Mouse (Mus musculus): ENCODE measurements around the gene Shb. TPM values are rescaled to one million over a fixed set of nuclear protein-coding genes. Genes with fewer than 3 reads are reported as not detected.

The Shb gene
- polyA plus RNA-seq, 2 experiments = 5.0 to 8.8 TPM

DNA sequence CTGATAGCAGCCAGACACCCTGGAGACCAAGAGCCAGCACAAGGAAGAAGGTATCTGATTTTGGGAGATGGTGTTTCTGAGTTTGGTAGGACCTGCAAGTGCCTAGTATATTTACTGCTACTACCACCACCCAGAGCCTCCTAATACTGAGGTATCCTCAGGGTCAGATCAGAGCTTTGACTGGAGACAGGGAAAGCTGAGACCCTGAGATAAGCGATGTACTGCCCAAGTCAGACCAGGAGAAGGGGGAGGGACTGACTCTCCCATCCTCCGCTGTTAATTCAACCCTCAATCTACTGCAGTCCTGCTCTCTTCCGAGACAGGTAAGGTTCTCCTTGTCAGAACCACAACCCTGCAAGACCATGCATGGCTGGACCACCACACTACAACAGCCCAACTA is 55.2 kb downstream of the Shb start:
- no peaks in the 10 kb centered on the region for H3K36me3 ChIP-seq (replicated peaks; ENCODE audit: control insufficient read depth, insufficient read depth, low read depth)
- ATAC-seq (ENCODE audit: insufficient read depth) (peak; percentile 62), DNase-seq (ENCODE audit: low read depth in 3 of 3, low spot score in 3 of 3) (no peak)
- TF ChIP-seq EP300 (IDR thresholded peaks at IDR 0.05; ENCODE audit: low read depth) (0 out of 2 replicates have a peak, but pooled peaks have one; percentile 12), CTCF (IDR thresholded peaks at IDR 0.05; ENCODE audit: low read depth) (no peak)
- 37% methylated on average over 3 of the region's 3 CpGs for WGBS (ENCODE audit: insufficient replicate concordance)
- no peaks in the 10 kb centered on the region for H3K27me3 ChIP-seq (ENCODE audit: control insufficient read depth, insufficient read depth, low read length)
- no peaks in the 10 kb centered on the region for H3K9me3 ChIP-seq (ENCODE audit: control insufficient read depth, low read length)
- peaks cover 34 to 55% of the 10 kb centered on the region in 2 experiments for H3K4me1 ChIP-seq (replicated peaks; ENCODE audit: control insufficient read depth in 2 of 2, insufficient read depth in 2 of 2, low read length in 1 of 2)
- H3K9ac ChIP-seq (replicated peaks) = no peak overlapping the region
- no peak overlapping the region for H3K4me3 ChIP-seq (ENCODE audit: insufficient read depth in 1 of 2, low read depth in 2 of 2, low read length in 2 of 2)
- H3K4me2 ChIP-seq (ENCODE audit: low read depth) = peak overlapping the region; percentile 27
- no peak overlapping the region; the same call in 1 of the 2 replicates for H3K27ac ChIP-seq

DNA sequence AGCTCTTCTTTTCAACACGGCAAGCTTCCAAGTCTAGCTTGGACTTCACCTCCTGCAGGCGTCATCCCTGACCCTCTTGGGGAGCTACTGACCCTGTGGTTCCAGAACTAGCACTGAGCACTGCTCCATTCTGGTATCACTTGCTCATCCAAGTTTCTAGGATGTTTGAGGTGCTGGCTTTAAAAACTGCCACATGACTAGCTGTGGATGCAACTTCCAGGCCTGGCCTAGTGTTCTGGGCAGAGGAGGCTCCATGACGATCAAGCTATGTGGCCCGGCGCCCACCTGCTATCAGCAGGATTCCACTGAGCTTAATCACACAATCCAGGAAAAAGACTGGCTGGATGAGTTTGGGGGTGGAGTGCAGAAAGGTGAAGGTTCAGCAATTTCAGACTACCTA is 57.4 kb downstream of the Shb start:
- H3K27ac ChIP-seq = no peak overlapping the region
- no peak for ATAC-seq (ENCODE audit: insufficient read depth)

DNA sequence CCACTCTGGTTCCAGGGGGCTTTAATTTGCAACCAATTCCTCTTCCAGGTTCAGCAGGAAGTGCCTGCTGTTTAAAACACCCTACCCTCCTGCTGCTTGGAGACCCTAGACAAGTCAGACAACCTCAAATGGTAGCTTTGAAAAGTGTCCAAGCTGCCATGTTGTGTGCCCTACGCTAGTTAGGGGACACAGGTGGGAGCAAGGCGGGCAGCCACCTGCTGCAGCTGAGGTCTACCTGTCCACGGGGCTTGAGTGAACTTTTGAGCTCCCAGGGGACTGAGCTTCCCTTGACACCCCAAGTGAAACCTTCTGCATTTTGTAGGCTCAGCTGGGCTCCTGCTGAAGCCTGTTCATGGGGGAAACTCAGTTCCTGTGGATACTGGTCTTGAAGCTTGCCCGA is 58.1 kb downstream of the Shb start:
- no peaks in the 10 kb centered on the region; the same call in 1 of the 2 replicates for H3K36me3 ChIP-seq (replicated peaks; ENCODE audit: control insufficient read depth, insufficient read depth, low read depth)
- no peak overlapping the region for H3K9ac ChIP-seq (replicated peaks)
- H3K27me3 ChIP-seq (ENCODE audit: control insufficient read depth, insufficient read depth, low read length) = no peaks in the 10 kb centered on the region
- no peak overlapping the region for H3K4me2 ChIP-seq (ENCODE audit: low read depth)
- H3K27ac ChIP-seq = no peak overlapping the region
- 83% methylated on average over 4 of the region's 4 CpGs for whole genome bisulfite sequencing (ENCODE audit: insufficient replicate concordance)
- no peak for TF ChIP-seq EP300 (IDR thresholded peaks at IDR 0.05; ENCODE audit: low read depth)
- ATAC-seq (ENCODE audit: insufficient read depth) (no peak), DNase-seq (ENCODE audit: low read depth in 3 of 3, low spot score in 3 of 3) (no peak)
- H3K9me3 ChIP-seq (ENCODE audit: control insufficient read depth, low read length) = no peaks in the 10 kb centered on the region
- H3K4me3 ChIP-seq (ENCODE audit: insufficient read depth in 1 of 2, low read depth in 2 of 2, low read length in 2 of 2) = no peak overlapping the region
- peaks cover 17 to 40% of the 10 kb centered on the region in 2 experiments for H3K4me1 ChIP-seq (replicated peaks; ENCODE audit: control insufficient read depth in 2 of 2, insufficient read depth in 2 of 2, low read length in 1 of 2)

More for the DNA sequence above, 57.4 kb downstream of the Shb start:
- WGBS (ENCODE audit: insufficient replicate concordance) = 83% methylated on average over 5 of the region's 5 CpGs
- H3K9me3 ChIP-seq (ENCODE audit: control insufficient read depth, low read length) = no peaks in the 10 kb centered on the region
- TF ChIP-seq CTCF (IDR thresholded peaks at IDR 0.05; ENCODE audit: low read depth) = no peak
- no peak for TF ChIP-seq EP300 (IDR thresholded peaks at IDR 0.05; ENCODE audit: low read depth)
- H3K4me3 ChIP-seq (ENCODE audit: insufficient read depth in 1 of 2, low read depth in 2 of 2, low read length in 2 of 2) = no peak overlapping the region
- H3K27me3 ChIP-seq (ENCODE audit: control insufficient read depth, insufficient read depth, low read length) = no peaks in the 10 kb centered on the region
- peaks cover 17 to 39% of the 10 kb centered on the region in 2 experiments for H3K4me1 ChIP-seq (replicated peaks; ENCODE audit: control insufficient read depth in 2 of 2, insufficient read depth in 2 of 2, low read length in 1 of 2)
- H3K9ac ChIP-seq (replicated peaks) = no peak overlapping the region
- no peaks in the 10 kb centered on the region; the same call in 1 of the 2 replicates for H3K36me3 ChIP-seq (replicated peaks; ENCODE audit: control insufficient read depth, insufficient read depth, low read depth)
- DNase-seq (ENCODE audit: low read depth in 3 of 3, low spot score in 3 of 3) = no peak
- H3K4me2 ChIP-seq (ENCODE audit: low read depth) = no peak overlapping the region

DNA sequence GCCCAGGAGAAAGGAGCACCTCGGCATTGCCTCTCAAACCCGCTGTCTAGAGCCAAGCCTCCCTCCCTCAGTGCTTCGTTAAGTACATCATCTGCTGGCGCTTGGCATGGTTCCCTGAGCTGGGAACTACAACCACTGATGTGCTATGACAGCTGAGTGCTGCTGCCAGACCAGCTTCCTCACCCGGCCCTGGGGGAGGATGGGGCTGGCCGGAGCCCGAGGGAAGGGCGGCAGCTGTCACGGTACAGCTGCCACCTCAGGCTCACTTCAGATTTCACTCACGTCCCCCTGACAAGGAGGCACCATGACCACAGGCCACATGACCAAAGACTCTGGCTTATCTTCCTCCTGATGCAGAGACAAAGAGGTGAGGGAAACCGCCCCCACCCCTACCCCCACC is 59.1 kb downstream of the Shb start:
- ATAC-seq (ENCODE audit: insufficient read depth) (no peak), DNase-seq (ENCODE audit: low read depth in 3 of 3, low spot score in 3 of 3) (no peak)
- no peak overlapping the region for H3K9ac ChIP-seq (replicated peaks)
- no peak overlapping the region for H3K4me3 ChIP-seq (ENCODE audit: insufficient read depth in 1 of 2, low read depth in 2 of 2, low read length in 2 of 2)
- H3K36me3 ChIP-seq (replicated peaks; ENCODE audit: control insufficient read depth, insufficient read depth, low read depth) = no peaks in the 10 kb centered on the region; the same call in 1 of the 2 replicates
- H3K4me2 ChIP-seq (ENCODE audit: low read depth) = no peak overlapping the region
- TF ChIP-seq EP300 (IDR thresholded peaks at IDR 0.05; ENCODE audit: low read depth) (no peak), CTCF (IDR thresholded peaks at IDR 0.05; ENCODE audit: low read depth) (no peak)
- no peaks in the 10 kb centered on the region for H3K27me3 ChIP-seq (ENCODE audit: control insufficient read depth, insufficient read depth, low read length)
- H3K27ac ChIP-seq = no peak overlapping the region
- peaks cover 17 to 41% of the 10 kb centered on the region in 2 experiments for H3K4me1 ChIP-seq (replicated peaks; ENCODE audit: control insufficient read depth in 2 of 2, insufficient read depth in 2 of 2, low read length in 1 of 2)
- H3K9me3 ChIP-seq (ENCODE audit: control insufficient read depth, low read length) = no peaks in the 10 kb centered on the region
- WGBS (ENCODE audit: insufficient replicate concordance) = 26% methylated on average over 11 of the region's 11 CpGs

DNA sequence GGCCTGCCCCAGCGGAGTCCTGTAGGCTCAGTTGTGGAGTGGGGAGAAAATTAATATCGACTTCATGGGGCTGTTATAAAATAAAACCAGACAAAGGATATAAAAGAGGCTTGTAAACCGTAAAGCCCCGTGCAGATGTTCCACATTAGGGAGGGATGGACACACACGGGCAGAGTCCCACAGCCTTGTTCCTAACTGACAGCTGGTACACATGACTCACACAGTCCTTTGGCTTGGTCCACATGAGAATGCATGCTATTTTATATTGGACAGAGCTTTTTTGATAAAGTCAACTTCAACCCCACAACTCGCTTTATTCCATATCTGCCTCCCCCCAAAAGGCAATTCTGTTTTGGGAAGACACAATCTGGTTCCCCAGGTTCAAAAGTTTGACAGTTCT is 59.6 kb downstream of the Shb start:
- Histone ChIP-seq H3K9me3 (ENCODE audit: control insufficient read depth, low read length) (no peaks in the 10 kb centered on the region), H3K4me3 (ENCODE audit: insufficient read depth in 1 of 2, low read depth in 2 of 2, low read length in 2 of 2) (no peak overlapping the region), H3K27ac (no peak overlapping the region), H3K36me3 (replicated peaks; ENCODE audit: control insufficient read depth, insufficient read depth, low read depth) (no peaks in the 10 kb centered on the region; the same call in 1 of the 2 replicates), H3K4me1 (replicated peaks; ENCODE audit: control insufficient read depth in 2 of 2, insufficient read depth in 2 of 2, low read length in 1 of 2) (peaks cover 17 to 41% of the 10 kb centered on the region in 2 experiments), H3K27me3 (ENCODE audit: control insufficient read depth, insufficient read depth, low read length) (no peaks in the 10 kb centered on the region), H3K9ac (replicated peaks) (no peak overlapping the region), H3K4me2 (ENCODE audit: low read depth) (no peak overlapping the region)
- no peak for TF ChIP-seq CTCF (IDR thresholded peaks at IDR 0.05; ENCODE audit: low read depth)
- ATAC-seq (ENCODE audit: insufficient read depth) = no peak
- no peak for DNase-seq (ENCODE audit: low read depth in 3 of 3, low spot score in 3 of 3)
- 78% methylated on average over 6 of the region's 6 CpGs for WGBS (ENCODE audit: insufficient replicate concordance)
